Mouse (Mus musculus) right cerebral cortex, adult 2 months (tissue): ENCODE data around the gene Zfp968.
"Not testable (repeated sequence)": the region's sequence is repeated elsewhere in the genome, so short reads cannot be mapped to it uniquely, and the experiment has no call there.

Source experiments
- DNase-seq, 2 experiments: peaks; one replicate each; pipeline ENCODE4 v3.0.0; 2021 to 2022; ENCODE audit warnings: low spot score in 2 of 2

Zfp968 gene

GRCm38 (mm10) chr2:175372136-175372535 is at the start of gene Zfp968:
Gene Zfp968, plus strand, starts transcription at chr2:175372436.
- DNase-seq, result not testable (repeated sequence)

GRCm38 (mm10) chr2:175338097-175338496 is 34.1 kb upstream of the Zfp968 start, which contains the start of gene Gm4631:
Gene Gm4631, minus strand, starts transcription at chr2:175338197.
- DNase-seq, result not testable (repeated sequence)
